Mouse (Mus musculus): ENCODE measurements at regions not wholly inside any gene's neighbourhood (a gene's known extent, or its start where the extent isn't known, plus 50 kb on each side); places are given as distances from the start of the nearest gene placed in this dataset.

DNA sequence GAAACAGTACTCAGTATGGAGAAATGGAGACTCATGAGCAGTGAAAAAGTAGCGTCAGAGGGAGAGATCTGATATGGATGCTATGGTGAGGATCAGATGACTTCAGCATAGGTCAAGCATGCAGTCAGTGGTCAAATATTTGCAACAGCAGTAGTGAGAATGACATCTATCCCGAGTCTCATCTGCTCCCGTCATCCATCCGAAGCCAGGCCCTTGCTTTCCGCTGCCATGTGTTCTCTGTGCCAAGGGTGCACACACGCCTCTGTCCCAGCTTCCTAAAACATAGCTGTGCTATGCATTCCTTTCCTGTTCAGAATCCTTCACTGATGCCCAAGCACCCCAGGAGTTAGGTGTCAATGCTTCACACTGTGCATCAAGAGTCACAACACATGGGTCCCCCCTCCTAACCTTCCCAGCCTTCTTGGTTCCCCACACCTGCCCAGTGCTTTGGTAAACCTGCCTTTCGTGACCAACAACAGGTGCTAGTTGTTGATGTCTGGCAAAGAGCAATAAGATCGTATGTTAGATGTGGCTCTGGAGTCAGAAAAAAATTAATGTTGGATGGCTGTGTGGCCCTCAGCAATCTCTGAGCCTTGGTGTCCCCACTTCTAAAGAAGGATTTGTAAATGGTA lies 85.1 kb upstream of the Bcl6 start:
- Histone ChIP-seq H3K4me3 (replicated peaks; ENCODE audit: control insufficient read depth, low read depth, low read length) (no peak overlapping the region), H3K4me1 (ENCODE audit: control insufficient read depth, insufficient read depth, low read length) (peaks cover 2% of the 10 kb centered on the region), H3K27ac (ENCODE audit: control insufficient read depth, insufficient read depth, low read depth, low read length, poor library complexity) (no peak overlapping the region)
- TF ChIP-seq POLR2A (IDR thresholded peaks at IDR 0.05; ENCODE audit: borderline replicate concordance, control insufficient read depth, low read depth, low read length) = no peak
- no peak for TF ChIP-seq CTCF (IDR thresholded peaks at IDR 0.05; ENCODE audit: control insufficient read depth, insufficient read depth, low read length)
- 85% methylated on average over 8 of the region's 8 CpGs for WGBS

DNA sequence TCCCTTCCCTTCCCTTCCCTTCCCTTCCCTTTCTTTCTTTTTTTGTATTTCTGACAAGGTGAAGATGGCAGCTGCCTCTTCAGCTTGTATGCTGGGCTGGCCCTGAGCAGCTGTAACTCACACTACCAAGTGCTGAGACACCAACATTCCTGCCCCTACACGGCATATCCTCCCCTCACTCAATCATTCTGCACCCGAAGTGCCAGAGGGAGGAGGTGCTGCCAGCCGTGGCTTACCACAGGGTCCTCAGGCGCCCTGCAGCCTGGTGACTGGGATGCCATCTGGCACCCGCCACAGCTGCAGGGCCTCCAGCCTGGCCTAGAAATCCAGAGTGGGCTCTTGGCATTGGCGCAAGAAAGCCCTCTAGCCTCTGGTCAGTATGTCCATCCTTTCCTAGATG lies 84.4 kb upstream of the Bcl6 start:
- WGBS = 42% methylated on average over 6 of the region's 6 CpGs
- TF ChIP-seq POLR2A (IDR thresholded peaks at IDR 0.05; ENCODE audit: borderline replicate concordance, control insufficient read depth, low read depth, low read length) (no peak), CTCF (IDR thresholded peaks at IDR 0.05; ENCODE audit: control insufficient read depth, insufficient read depth, low read length) (no peak)
- Histone ChIP-seq H3K4me1 (ENCODE audit: control insufficient read depth, insufficient read depth, low read length) (peaks cover 2% of the 10 kb centered on the region), H3K27ac (ENCODE audit: control insufficient read depth, insufficient read depth, low read depth, low read length, poor library complexity) (no peak overlapping the region), H3K4me3 (replicated peaks; ENCODE audit: control insufficient read depth, low read depth, low read length) (no peak overlapping the region)

DNA sequence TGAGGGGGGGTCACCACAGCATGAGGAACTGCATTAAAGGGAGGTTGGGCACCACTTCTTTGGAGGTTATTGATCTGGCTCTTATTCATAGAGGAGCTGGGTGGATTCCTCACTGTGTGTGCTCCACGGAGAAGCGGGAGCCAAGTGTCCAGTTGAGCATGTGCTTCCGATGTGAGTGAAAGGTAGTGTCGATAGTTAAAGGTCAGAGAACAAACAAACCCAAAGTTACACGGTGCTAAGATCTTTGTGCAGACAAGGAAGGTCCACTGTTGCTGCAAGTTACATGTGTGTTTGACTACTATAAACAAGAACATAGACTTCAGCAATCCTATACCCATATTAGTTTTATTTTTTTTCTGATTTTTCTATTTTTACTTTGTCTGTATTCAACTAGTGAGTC lies 80.8 kb upstream of the Bcl6 start:
- no peak for TF ChIP-seq CTCF (IDR thresholded peaks at IDR 0.05; ENCODE audit: control insufficient read depth, insufficient read depth, low read length)
- TF ChIP-seq POLR2A (IDR thresholded peaks at IDR 0.05; ENCODE audit: borderline replicate concordance, control insufficient read depth, low read depth, low read length) = no peak
- no peak overlapping the region for H3K27ac ChIP-seq (ENCODE audit: control insufficient read depth, insufficient read depth, low read depth, low read length, poor library complexity)
- no peak overlapping the region for H3K4me3 ChIP-seq (replicated peaks; ENCODE audit: control insufficient read depth, low read depth, low read length)
- H3K4me1 ChIP-seq (ENCODE audit: control insufficient read depth, insufficient read depth, low read length) = no peaks in the 10 kb centered on the region
- 85% methylated on average over 5 of the region's 5 CpGs for WGBS

DNA sequence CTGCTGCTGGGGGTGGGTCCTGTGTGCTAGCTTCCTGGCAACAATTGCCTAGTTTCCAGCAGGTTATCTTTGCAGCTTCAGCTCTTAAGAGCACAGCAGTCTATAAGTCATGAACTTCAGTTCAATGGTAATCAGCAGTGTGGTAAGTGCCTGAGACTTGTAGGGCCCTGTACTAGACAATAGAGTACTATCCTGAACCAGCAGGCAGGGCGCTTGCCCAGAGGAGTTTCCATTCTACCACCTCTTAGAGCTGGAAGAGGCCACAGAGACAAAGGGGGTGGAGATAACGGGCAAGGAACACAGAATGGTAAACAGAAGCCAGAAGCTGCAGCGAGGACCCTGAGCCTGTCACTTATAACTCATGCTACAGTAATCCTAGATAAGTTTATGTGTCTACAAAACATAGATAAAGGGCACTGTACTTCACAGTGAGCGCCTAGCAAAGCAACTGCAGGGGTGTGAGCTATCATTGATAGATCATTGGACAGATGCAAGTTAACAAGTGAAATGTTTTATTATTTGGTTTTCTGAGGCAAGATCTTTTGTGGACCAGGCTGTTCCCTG lies 79.7 kb upstream of the Bcl6 start:
- Histone ChIP-seq H3K27ac (ENCODE audit: control insufficient read depth, insufficient read depth, low read depth, low read length, poor library complexity) (no peak overlapping the region), H3K4me1 (ENCODE audit: control insufficient read depth, insufficient read depth, low read length) (no peaks in the 10 kb centered on the region), H3K4me3 (replicated peaks; ENCODE audit: control insufficient read depth, low read depth, low read length) (no peak overlapping the region)
- WGBS = 70% methylated on average over 4 of the region's 4 CpGs
- TF ChIP-seq CTCF (IDR thresholded peaks at IDR 0.05; ENCODE audit: control insufficient read depth, insufficient read depth, low read length) = no peak
- TF ChIP-seq POLR2A (IDR thresholded peaks at IDR 0.05; ENCODE audit: borderline replicate concordance, control insufficient read depth, low read depth, low read length) = no peak

DNA sequence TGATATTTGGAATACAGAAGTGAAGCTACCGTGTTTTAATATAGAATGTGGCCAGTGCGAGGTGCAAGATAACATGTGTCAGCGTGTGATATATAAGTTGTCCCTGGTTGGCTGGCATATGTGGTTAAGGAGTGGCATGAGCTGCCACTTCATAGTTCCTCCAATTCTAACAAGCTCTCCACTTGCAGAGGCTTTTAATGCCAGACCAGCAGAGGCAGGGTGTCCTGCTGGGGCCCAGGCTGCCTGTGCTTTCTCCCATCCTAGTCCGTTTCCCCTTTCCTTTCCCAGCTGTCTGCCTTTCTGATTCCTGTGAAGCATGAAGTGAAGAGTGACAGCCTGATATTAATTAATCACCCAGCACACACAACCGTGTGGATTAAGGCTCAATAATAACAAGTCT lies 73.7 kb upstream of the Bcl6 start:
- TF ChIP-seq CTCF (IDR thresholded peaks at IDR 0.05; ENCODE audit: control insufficient read depth, insufficient read depth, low read length) = no peak
- no peak for TF ChIP-seq POLR2A (IDR thresholded peaks at IDR 0.05; ENCODE audit: borderline replicate concordance, control insufficient read depth, low read depth, low read length)

DNA sequence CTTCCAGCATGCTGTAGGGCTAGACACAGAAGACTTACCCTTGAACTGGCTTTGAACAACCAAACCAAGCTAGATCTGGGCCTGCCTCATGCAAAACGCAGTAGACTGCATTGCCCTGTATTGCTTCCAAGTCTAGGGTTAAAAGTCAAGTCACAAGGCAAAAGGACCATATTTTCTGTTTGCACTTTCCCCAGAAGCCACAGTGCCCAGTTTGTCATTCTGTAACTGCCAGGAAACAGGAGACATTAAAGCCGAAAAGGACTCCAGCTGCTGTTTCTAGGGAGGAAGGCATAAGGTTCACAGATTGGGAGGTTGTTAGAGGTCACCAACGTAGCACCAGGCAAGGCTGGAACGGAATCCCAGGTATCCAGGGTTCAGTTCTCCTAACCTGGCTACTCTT lies 72.8 kb upstream of the Bcl6 start:
- TF ChIP-seq CTCF (IDR thresholded peaks at IDR 0.05; ENCODE audit: control insufficient read depth, insufficient read depth, low read length) (no peak), POLR2A (IDR thresholded peaks at IDR 0.05; ENCODE audit: borderline replicate concordance, control insufficient read depth, low read depth, low read length) (no peak)
- Histone ChIP-seq H3K4me3 (replicated peaks; ENCODE audit: control insufficient read depth, low read depth, low read length) (no peak overlapping the region), H3K27ac (ENCODE audit: control insufficient read depth, insufficient read depth, low read depth, low read length, poor library complexity) (no peak overlapping the region), H3K4me1 (ENCODE audit: control insufficient read depth, insufficient read depth, low read length) (no peaks in the 10 kb centered on the region; the same call in 1 of the 2 replicates)
- WGBS = 74% methylated on average over 4 of the region's 4 CpGs

More for the DNA sequence above, 73.7 kb upstream of the Bcl6 start:
- H3K4me1 ChIP-seq (ENCODE audit: control insufficient read depth, insufficient read depth, low read length) = no peaks in the 10 kb centered on the region; the same call in 1 of the 2 replicates
- no peak overlapping the region for H3K27ac ChIP-seq (ENCODE audit: control insufficient read depth, insufficient read depth, low read depth, low read length, poor library complexity)
- H3K4me3 ChIP-seq (replicated peaks; ENCODE audit: control insufficient read depth, low read depth, low read length) = no peak overlapping the region
- WGBS = 29% methylated on average over 5 of the region's 5 CpGs

DNA sequence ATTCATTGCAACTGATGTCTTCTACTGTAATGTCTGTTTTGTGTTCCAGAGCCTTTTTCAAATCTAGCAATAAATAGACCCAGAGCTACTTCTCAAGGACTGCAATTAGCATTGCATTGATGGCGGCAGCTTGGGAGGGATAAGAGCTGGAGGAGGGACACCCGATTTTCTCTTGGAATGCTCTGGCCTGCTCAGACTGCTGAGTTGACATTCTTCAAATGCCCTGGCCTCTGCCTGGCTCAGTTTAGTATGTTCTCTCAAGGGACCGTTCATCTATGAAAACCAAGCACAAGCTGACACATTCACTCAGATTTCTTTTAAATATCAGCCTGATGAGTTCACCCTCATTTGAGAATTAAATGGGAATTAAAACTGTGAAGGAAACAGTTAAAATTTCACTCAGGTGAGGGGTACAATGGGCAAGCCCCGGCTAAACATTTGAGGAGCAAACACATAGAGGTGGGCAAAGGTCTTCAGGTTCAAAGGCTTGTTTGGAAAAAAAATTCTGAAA lies 70.5 kb upstream of the Bcl6 start:
- no peak overlapping the region for H3K4me3 ChIP-seq (replicated peaks; ENCODE audit: control insufficient read depth, low read depth, low read length)
- H3K4me1 ChIP-seq (ENCODE audit: control insufficient read depth, insufficient read depth, low read length) = no peaks in the 10 kb centered on the region; the same call in 1 of the 2 replicates
- TF ChIP-seq POLR2A (IDR thresholded peaks at IDR 0.05; ENCODE audit: borderline replicate concordance, control insufficient read depth, low read depth, low read length) (no peak), CTCF (IDR thresholded peaks at IDR 0.05; ENCODE audit: control insufficient read depth, insufficient read depth, low read length) (no peak)
- H3K27ac ChIP-seq (ENCODE audit: control insufficient read depth, insufficient read depth, low read depth, low read length, poor library complexity) = no peak overlapping the region
- 91% methylated on average over 4 of the region's 4 CpGs for WGBS

DNA sequence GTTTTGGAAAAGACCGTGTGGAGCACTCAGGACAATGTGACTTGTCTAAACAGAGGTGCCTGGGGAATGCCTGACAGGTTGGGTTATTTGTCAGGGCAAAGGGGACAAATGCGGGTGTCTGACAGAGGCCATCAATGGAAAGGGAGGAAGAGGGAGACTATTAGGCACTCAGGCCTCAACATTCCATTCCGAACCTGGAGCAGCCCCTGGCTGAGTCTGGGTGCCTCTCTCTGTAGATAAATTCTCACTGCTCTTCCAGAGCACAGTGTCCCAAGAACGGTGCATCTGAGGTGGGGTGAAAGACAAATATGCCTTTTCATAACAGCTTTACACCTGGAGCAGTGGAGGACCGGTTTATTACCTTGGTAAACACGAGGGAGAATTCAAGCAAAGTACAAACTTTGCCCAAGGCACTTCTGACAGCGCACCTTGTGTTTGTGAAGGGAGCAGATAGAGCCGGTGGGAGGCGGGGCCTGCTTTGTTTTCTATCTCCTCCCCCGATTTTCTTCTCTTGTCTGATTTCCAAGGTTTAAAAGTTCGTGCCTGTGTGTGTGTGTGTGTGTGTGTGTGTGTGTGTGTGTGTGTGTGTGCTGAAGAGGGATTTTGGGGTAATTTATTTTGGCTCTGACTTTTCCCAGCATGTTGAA lies 68.4 kb upstream of the Bcl6 start:
- WGBS = 72% methylated on average over 11 of the region's 11 CpGs
- H3K27ac ChIP-seq (ENCODE audit: control insufficient read depth, insufficient read depth, low read depth, low read length, poor library complexity) = no peak overlapping the region
- no peaks in the 10 kb centered on the region for H3K4me1 ChIP-seq (ENCODE audit: control insufficient read depth, insufficient read depth, low read length)
- H3K4me3 ChIP-seq (replicated peaks; ENCODE audit: control insufficient read depth, low read depth, low read length) = no peak overlapping the region
- TF ChIP-seq CTCF (IDR thresholded peaks at IDR 0.05; ENCODE audit: control insufficient read depth, insufficient read depth, low read length) (no peak), POLR2A (IDR thresholded peaks at IDR 0.05; ENCODE audit: borderline replicate concordance, control insufficient read depth, low read depth, low read length) (no peak)
